Mouse (Mus musculus): ENCODE data around the gene Ptprcap. TPM values are rescaled to one million over a fixed set of nuclear protein-coding genes. Genes with fewer than 3 reads are reported as not detected.

Ptprcap gene
- total RNA-seq (2014; rRNA removed) (0.38 TPM in 1 of 2 replicates, not detected in the other), polyA plus RNA-seq (2015; fragmentation: Nextera tagmentation; extraction: Ambion mirVana) (0.28 TPM in 1 of 2 replicates, not detected in the other)

GRCm38 (mm10) chr19:4153232-4153654, at the start of gene Ptprcap:
Gene Ptprcap (plus strand): TSS chr19:4153604.
- 72% methylated on average over 11 of the region's 11 CpGs for WGBS
- H3K4me3 ChIP-seq (ENCODE audit: low read depth, low read length): no peak within 1 kb of the TSS
- ATAC-seq (ENCODE audit: low FRiP score): no peak
- no peak within 1 kb of the TSS for H3K4me2 ChIP-seq (ENCODE audit: low read depth, low read length, poor library complexity, severe bottlenecking)
- H3K9me3 ChIP-seq (ENCODE audit: low read length): no peaks in the 10 kb centered on the region
- peak; percentile 33 for DNase-seq (ENCODE audit: low spot score)
- H3K4me1 ChIP-seq (ENCODE audit: insufficient read depth, low read length): peaks cover 7% of the 10 kb centered on the region; the same call in 1 of the 2 replicates
- H3K9ac ChIP-seq (replicated peaks; ENCODE audit: low read length, poor library complexity, severe bottlenecking): no peak within 1 kb of the TSS
- H3K36me3 ChIP-seq (ENCODE audit: insufficient read depth, low read length): peaks cover 52% of the 10 kb centered on the region
- 0 out of 2 replicates have a peak within 1 kb of the TSS, but pooled peaks have one; percentile 4 for H3K27ac ChIP-seq (ENCODE audit: low read depth, low read length)
- TF ChIP-seq CTCF (IDR thresholded peaks at IDR 0.05): no peak
- no peaks in the 10 kb centered on the region for H3K27me3 ChIP-seq (ENCODE audit: insufficient read depth, low read length)

- DNase-seq (ENCODE audit: low spot score) (no peak), ATAC-seq (ENCODE audit: low FRiP score) (no peak)
- H3K9ac ChIP-seq (replicated peaks; ENCODE audit: low read length, poor library complexity, severe bottlenecking): no peak overlapping the region
- H3K9me3 ChIP-seq (ENCODE audit: low read length): no peaks in the 10 kb centered on the region
- 81% methylated on average over 3 of the region's 3 CpGs for WGBS
- H3K4me1 ChIP-seq (ENCODE audit: insufficient read depth, low read length): peaks cover 23% of the 10 kb centered on the region; the same call in 1 of the 2 replicates
- no peak overlapping the region for H3K4me2 ChIP-seq (ENCODE audit: low read depth, low read length, poor library complexity, severe bottlenecking)
- peaks cover 44% of the 10 kb centered on the region for H3K36me3 ChIP-seq (ENCODE audit: insufficient read depth, low read length)
- no peak overlapping the region for H3K27ac ChIP-seq (ENCODE audit: low read depth, low read length)
- no peaks in the 10 kb centered on the region for H3K27me3 ChIP-seq (ENCODE audit: insufficient read depth, low read length)
- H3K4me3 ChIP-seq (ENCODE audit: low read depth, low read length): no peak overlapping the region
- TF ChIP-seq CTCF (IDR thresholded peaks at IDR 0.05): no peak
Measured at GRCm38 (mm10) chr19:4103792-4104191, 49.6 kb upstream of the Ptprcap start.

GRCm38 (mm10) chr19:4104675-4105194, 48.7 kb upstream of the Ptprcap start:
- Histone ChIP-seq H3K27ac (ENCODE audit: low read depth, low read length) (no peak overlapping the region), H3K9ac (replicated peaks; ENCODE audit: low read length, poor library complexity, severe bottlenecking) (no peak overlapping the region), H3K4me2 (ENCODE audit: low read depth, low read length, poor library complexity, severe bottlenecking) (no peak overlapping the region), H3K4me1 (ENCODE audit: insufficient read depth, low read length) (peaks cover 16% of the 10 kb centered on the region; the same call in 1 of the 2 replicates), H3K4me3 (ENCODE audit: low read depth, low read length) (no peak overlapping the region), H3K36me3 (ENCODE audit: insufficient read depth, low read length) (peaks cover 53% of the 10 kb centered on the region), H3K27me3 (ENCODE audit: insufficient read depth, low read length) (no peaks in the 10 kb centered on the region), H3K9me3 (ENCODE audit: low read length) (no peaks in the 10 kb centered on the region)
- WGBS: 91% methylated on average over 16 of the region's 16 CpGs
- no peak for TF ChIP-seq CTCF (IDR thresholded peaks at IDR 0.05)
- no peak for ATAC-seq (ENCODE audit: low FRiP score)
- no peak for DNase-seq (ENCODE audit: low spot score)

- no peak for TF ChIP-seq CTCF (IDR thresholded peaks at IDR 0.05)
- ATAC-seq (ENCODE audit: low FRiP score) (no peak), DNase-seq (ENCODE audit: low spot score) (no peak)
- Histone ChIP-seq H3K4me3 (ENCODE audit: low read depth, low read length) (no peak overlapping the region), H3K36me3 (ENCODE audit: insufficient read depth, low read length) (peaks cover 71% of the 10 kb centered on the region), H3K27me3 (ENCODE audit: insufficient read depth, low read length) (no peaks in the 10 kb centered on the region), H3K27ac (ENCODE audit: low read depth, low read length) (no peak overlapping the region), H3K4me2 (ENCODE audit: low read depth, low read length, poor library complexity, severe bottlenecking) (no peak overlapping the region), H3K4me1 (ENCODE audit: insufficient read depth, low read length) (peaks cover 9% of the 10 kb centered on the region; the same call in 1 of the 2 replicates), H3K9me3 (ENCODE audit: low read length) (no peaks in the 10 kb centered on the region), H3K9ac (replicated peaks; ENCODE audit: low read length, poor library complexity, severe bottlenecking) (no peak overlapping the region)
- 93% methylated on average over 14 of the region's 14 CpGs for WGBS
Measured at GRCm38 (mm10) chr19:4106654-4107053, 46.8 kb upstream of the Ptprcap start.

GRCm38 (mm10) chr19:4108535-4108934, 44.9 kb upstream of the Ptprcap start:
- Histone ChIP-seq H3K9me3 (ENCODE audit: low read length) (no peaks in the 10 kb centered on the region), H3K36me3 (ENCODE audit: insufficient read depth, low read length) (peaks cover 82% of the 10 kb centered on the region), H3K4me3 (ENCODE audit: low read depth, low read length) (no peak overlapping the region), H3K27ac (ENCODE audit: low read depth, low read length) (no peak overlapping the region), H3K27me3 (ENCODE audit: insufficient read depth, low read length) (no peaks in the 10 kb centered on the region), H3K9ac (replicated peaks; ENCODE audit: low read length, poor library complexity, severe bottlenecking) (no peak overlapping the region), H3K4me2 (ENCODE audit: low read depth, low read length, poor library complexity, severe bottlenecking) (no peak overlapping the region), H3K4me1 (ENCODE audit: insufficient read depth, low read length) (no peaks in the 10 kb centered on the region)
- TF ChIP-seq CTCF (IDR thresholded peaks at IDR 0.05): no peak
- DNase-seq (ENCODE audit: low spot score) (no peak), ATAC-seq (ENCODE audit: low FRiP score) (no peak)
- 90% methylated on average over 8 of the region's 9 CpGs for WGBS

GRCm38 (mm10) chr19:4112063-4112960, 41.1 kb upstream of the Ptprcap start:
- WGBS: 96% methylated on average over 26 of the region's 26 CpGs
- peaks cover 95% of the 10 kb centered on the region for H3K36me3 ChIP-seq (ENCODE audit: insufficient read depth, low read length)
- no peak overlapping the region for H3K4me3 ChIP-seq (ENCODE audit: low read depth, low read length)
- H3K9me3 ChIP-seq (ENCODE audit: low read length): no peaks in the 10 kb centered on the region
- H3K9ac ChIP-seq (replicated peaks; ENCODE audit: low read length, poor library complexity, severe bottlenecking): no peak overlapping the region
- no peaks in the 10 kb centered on the region for H3K27me3 ChIP-seq (ENCODE audit: insufficient read depth, low read length)
- no peak for TF ChIP-seq CTCF (IDR thresholded peaks at IDR 0.05)
- no peak overlapping the region for H3K4me2 ChIP-seq (ENCODE audit: low read depth, low read length, poor library complexity, severe bottlenecking)
- no peak overlapping the region for H3K27ac ChIP-seq (ENCODE audit: low read depth, low read length)
- ATAC-seq (ENCODE audit: low FRiP score) (no peak), DNase-seq (ENCODE audit: low spot score) (no peak)
- no peaks in the 10 kb centered on the region for H3K4me1 ChIP-seq (ENCODE audit: insufficient read depth, low read length)

Measured in midbrain, postnatal 0 days (tissue).